Mouse (Mus musculus) ES-E14 (cell line): ENCODE measurements at regions not wholly inside any gene's neighbourhood (a gene's known extent, or its start where the extent isn't known, plus 50 kb on each side); places are given as distances from the start of the nearest gene placed in this dataset.

Experiments used
- HCFC1 ChIP-seq: IDR thresholded peaks from 2 replicates; pipeline ENCODE4 v1.6.1; 2012; ENCODE audit warnings: low read length, inconsistent platforms, borderline replicate concordance; ENCODE audit not compliant: insufficient read depth
- MAFK ChIP-seq: IDR thresholded peaks from 2 replicates; pipeline ENCODE4 v1.6.1; 2014; ENCODE audit warnings: mild to moderate bottlenecking, low read depth, low read length, inconsistent platforms; ENCODE audit not compliant: insufficient read depth
- ZC3H11A ChIP-seq: IDR thresholded peaks from 2 replicates; pipeline ENCODE4 v1.6.1; 2012; ENCODE audit warnings: low read depth, mild to moderate bottlenecking, inconsistent platforms, low read length, borderline replicate concordance
- ZNF384 ChIP-seq: IDR thresholded peaks from 2 replicates; pipeline ENCODE4 v1.6.1; 2012; ENCODE audit warnings: low read depth, low read length, inconsistent platforms

DNA sequence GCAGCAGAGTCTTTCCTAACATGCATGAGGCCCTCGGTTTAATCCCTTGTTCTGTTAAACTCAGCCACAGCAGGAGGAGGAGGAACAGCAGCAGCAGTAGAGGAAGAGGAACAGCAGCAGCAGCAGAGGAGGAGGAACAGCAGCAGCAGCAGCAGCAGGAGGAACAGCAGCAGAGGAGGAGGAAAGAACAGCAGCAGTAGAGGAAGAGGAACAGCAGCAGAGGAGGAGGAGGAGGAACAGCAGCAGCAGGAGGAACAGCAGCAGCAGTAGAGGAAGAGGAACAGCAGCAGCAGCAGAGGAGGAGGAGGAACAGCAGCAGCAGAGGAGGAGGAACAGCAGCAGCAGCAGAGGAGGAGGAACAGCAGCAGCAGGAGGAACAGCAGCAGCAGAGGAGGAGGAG is 437.9 kb downstream of the Zfp704 start:
- TF ChIP-seq HCFC1 (no peak), ZC3H11A (no peak), ZNF384 (no peak), MAFK (no peak)
